Mouse (Mus musculus) MEL (cell line): ENCODE results near the gene Rnf126.

Experiments
- CTCF ChIP-seq, 3 experiments: IDR thresholded peaks in 2 of 3; conservative IDR thresholded peaks in 1 of 3; 2 replicates each; pipeline ENCODE4 v1.5.1; 2011 to 2012; ENCODE audit warnings: low read length in 3 of 3, low read depth in 2 of 3, mild to moderate bottlenecking in 2 of 3, improper control_type of control experiment in 1 of 3, inconsistent platforms in 1 of 3, mixed read lengths in 1 of 3, moderate library complexity in 1 of 3; ENCODE audit not compliant: control insufficient read depth in 1 of 3, insufficient read depth in 1 of 3, poor library complexity in 1 of 3, severe bottlenecking in 1 of 3
- ELF1 ChIP-seq: IDR thresholded peaks from 2 replicates; pipeline ENCODE4 v1.6.1; 2014; ENCODE audit warnings: low read depth, mild to moderate bottlenecking, inconsistent platforms, low read length, improper control_type of control experiment, moderate library complexity
- EP300 ChIP-seq, 2 experiments: IDR thresholded peaks; 2 replicates each; pipeline ENCODE4 v1.6.1; 2011; ENCODE audit warnings: improper control_type of control experiment in 2 of 2, low read length in 2 of 2, low read depth in 1 of 2, mild to moderate bottlenecking in 1 of 2
- GABPA ChIP-seq: IDR thresholded peaks from 2 replicates; pipeline ENCODE4 v1.6.1; 2012; ENCODE audit warnings: low read depth, mild to moderate bottlenecking, inconsistent platforms, low read length, improper control_type of control experiment, moderate library complexity
- NELFE ChIP-seq: IDR thresholded peaks from 2 replicates; pipeline ENCODE4 v1.6.1; 2011; ENCODE audit warnings: low read depth, low read length, improper control_type of control experiment
- RAD21 ChIP-seq: IDR thresholded peaks from 2 replicates; pipeline ENCODE4 v1.6.1; 2011; ENCODE audit warnings: mild to moderate bottlenecking, low read depth, low read length, improper control_type of control experiment
- RCOR1 ChIP-seq: IDR thresholded peaks from 2 replicates; pipeline ENCODE4 v1.6.1; 2012; ENCODE audit warnings: low read depth, mild to moderate bottlenecking, inconsistent platforms, low read length, improper control_type of control experiment
- USF2 ChIP-seq, 2 experiments: IDR thresholded peaks; 2 replicates each; pipeline ENCODE4 v1.6.1; 2011 to 2012; ENCODE audit warnings: improper control_type of control experiment in 2 of 2, low read length in 2 of 2, borderline replicate concordance in 1 of 2, inconsistent platforms in 1 of 2, low read depth in 1 of 2, mild to moderate bottlenecking in 1 of 2; ENCODE audit not compliant: insufficient read depth in 1 of 2
- ZC3H11A ChIP-seq: IDR thresholded peaks from 2 replicates; pipeline ENCODE4 v1.6.1; 2012; ENCODE audit warnings: low read depth, mild to moderate bottlenecking, inconsistent platforms, low read length, improper control_type of control experiment
- ZNF384 ChIP-seq: IDR thresholded peaks from 2 replicates; pipeline ENCODE4 v1.6.1; 2012; ENCODE audit warnings: low read depth, mild to moderate bottlenecking, inconsistent platforms, low read length, improper control_type of control experiment

GRCm38 (mm10) chr10:79733847-79734246, 32.9 kb downstream of the Rnf126 start:
- TF ChIP-seq GABPA (no peak), ELF1 (no peak), RAD21 (no peak), USF2 (IDR thresholded peaks at IDR 0.05; ENCODE audit: borderline replicate concordance in 1 of 2, insufficient read depth in 1 of 2, low read depth in 1 of 2, low read length in 2 of 2) (no peak), ZNF384 (no peak), ZC3H11A (no peak), CTCF (IDR thresholded peaks at IDR 0.05 in 2 of 3, conservative IDR thresholded peaks at IDR 0.05 in 1 of 3; ENCODE audit: control insufficient read depth in 1 of 3, insufficient read depth in 1 of 3, low read depth in 2 of 3, low read length in 3 of 3, poor library complexity in 1 of 3, severe bottlenecking in 1 of 3) (no peak), NELFE (no peak), RCOR1 (no peak), EP300 (IDR thresholded peaks at IDR 0.05; ENCODE audit: low read depth in 1 of 2, low read length in 2 of 2) (no peak)
